Mouse (Mus musculus) hindbrain, embryonic 13.5 days (tissue): ENCODE measurements around the gene Hils1. TPM values are rescaled to one million over a fixed set of nuclear protein-coding genes. Genes with fewer than 3 reads are reported as not detected.
A peak's percentile ranks its signal among the peaks of the same experiment; 100 is the strongest.
"Not testable (repeated sequence)": the region's sequence is repeated elsewhere in the genome, so short reads cannot be mapped to it uniquely, and the experiment has no call there.

Experiments
- ATAC-seq: fragments of 200-750 bp; cut with Nextera tagmentation; 2 replicates; pipeline ENCODE4 v1.8.0; 2017; ENCODE audit warnings: moderate TSS enrichment; ENCODE audit not compliant: low FRiP score
- H3K27ac ChIP-seq: fragments of 300-500 bp; sonication (generic); 2 replicates; pipeline ENCODE4 v1.5.1; 2015; ENCODE audit warnings: inconsistent platforms, mild to moderate bottlenecking, moderate library complexity
- H3K27me3 ChIP-seq: fragments of 300-500 bp; sonication (generic); 2 replicates; pipeline ENCODE4 v1.6.1; 2015; ENCODE audit warnings: mild to moderate bottlenecking, inconsistent platforms
- H3K36me3 ChIP-seq: fragments of 300-500 bp; sonication (generic); 2 replicates; pipeline ENCODE4 v1.6.1; 2015; ENCODE audit warnings: mild to moderate bottlenecking, inconsistent platforms
- H3K4me1 ChIP-seq: fragments of 300-500 bp; sonication (generic); replicated peaks from 2 replicates; pipeline ENCODE4 v1.6.1; 2015; ENCODE audit warnings: inconsistent platforms
- H3K4me2 ChIP-seq: fragments of 300-500 bp; sonication (generic); 2 replicates; pipeline ENCODE4 v1.6.1; 2015; ENCODE audit warnings: inconsistent platforms, mild to moderate bottlenecking, moderate library complexity
- H3K4me3 ChIP-seq: fragments of 300-500 bp; sonication (generic); 2 replicates; pipeline ENCODE4 v1.5.1; 2015; ENCODE audit warnings: mild to moderate bottlenecking, inconsistent platforms
- H3K9ac ChIP-seq: fragments of 300-500 bp; sonication (generic); 2 replicates; pipeline ENCODE4 v1.6.1; 2015; ENCODE audit warnings: mild to moderate bottlenecking, inconsistent platforms
- H3K9me3 ChIP-seq: fragments of 300-500 bp; sonication (generic); 2 replicates; pipeline ENCODE4 v1.6.1; 2016; ENCODE audit warnings: inconsistent platforms
- WGBS: fragments of 180-500 bp; shearing (Covaris S2); methylation state at CpG from one replicate; pipeline ENCODE4 v1.1.7; 2015; 5-methylcytosine and 5-hydroxymethylcytosine counted together
- polyA plus RNA-seq: library from polyadenylated mRNA; unstranded; fragments of >200 nt; fragmentation: Nextera tagmentation; extraction: Ambion mirVana; gene quantifications from 2 replicates; pipeline ENCODE4 v1.2.1, GENCODE M21; 2015

The Hils1 gene
- polyA plus RNA-seq, 1 experiment from 2014 or later: not detected

DNA sequence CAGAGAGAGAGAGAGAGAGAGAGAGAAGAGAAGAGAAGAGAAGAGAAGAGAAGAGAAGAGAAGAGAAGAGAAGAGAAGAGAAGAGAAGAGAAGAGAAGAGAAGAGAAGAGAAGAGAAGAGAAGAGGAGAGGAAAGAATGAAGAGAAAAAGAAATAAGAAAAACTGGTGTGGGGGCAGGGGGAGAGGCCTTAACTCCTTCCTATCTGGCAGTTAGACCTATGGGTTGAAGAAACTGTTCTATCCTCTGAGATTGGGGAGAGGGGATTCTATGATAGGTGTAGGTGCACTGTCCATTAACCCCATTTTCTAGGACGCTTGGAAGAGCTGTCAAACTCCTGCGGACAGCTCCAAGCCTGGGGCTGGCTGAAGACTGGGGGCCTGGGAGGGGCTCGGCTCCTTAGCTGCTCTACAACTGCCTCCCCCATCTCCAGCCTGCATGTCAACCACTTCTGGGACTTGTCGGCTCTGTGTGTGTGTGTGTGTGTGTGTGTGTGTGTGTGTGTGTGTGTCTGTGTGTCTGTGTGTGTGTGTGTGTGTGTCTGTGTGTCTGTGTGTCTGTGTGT lies 43.5 kb downstream of the Hils1 start:
- Histone ChIP-seq H3K4me3 (peak overlapping the region; percentile 94), H3K4me2 (peak overlapping the region; percentile 92), H3K9ac (peak overlapping the region; percentile 99), H3K36me3 (peaks cover 20% of the 10 kb centered on the region), H3K4me1 (peaks cover 78% of the 10 kb centered on the region), H3K27ac (peak overlapping the region; percentile 98)
- H3K27me3 ChIP-seq, H3K9me3 ChIP-seq, ATAC-seq: not testable (repeated sequence)
- WGBS: 3% methylated on average over 3 of the region's 4 CpGs

DNA sequence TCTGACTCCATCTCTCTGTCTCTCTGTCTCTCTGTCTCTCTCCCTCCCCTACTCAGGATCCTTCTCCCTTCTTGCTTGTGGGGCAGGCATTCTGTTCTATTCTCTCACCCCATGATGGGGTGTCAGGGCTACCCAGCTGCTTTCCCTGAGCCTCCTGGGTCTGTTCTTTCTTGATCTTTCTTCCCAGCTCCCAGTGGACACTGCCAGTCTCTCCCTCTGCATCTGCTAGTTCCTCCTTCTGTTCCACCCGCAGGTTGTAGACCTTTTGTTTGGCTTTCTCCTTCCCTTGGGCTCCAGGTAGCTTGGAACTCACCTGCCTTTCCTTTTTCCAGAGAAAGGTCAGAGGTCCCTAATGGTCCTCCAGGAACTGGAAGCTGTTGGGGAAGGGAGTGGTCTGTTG lies 44.0 kb downstream of the Hils1 start:
- H3K36me3 ChIP-seq: peaks cover 23% of the 10 kb centered on the region
- H3K27me3 ChIP-seq: no peaks in the 10 kb centered on the region
- H3K27ac ChIP-seq: peak overlapping the region; percentile 74
- WGBS: 39% methylated on average over 1 of the region's 1 CpGs
- H3K4me1 ChIP-seq: peaks cover 78% of the 10 kb centered on the region
- H3K9me3 ChIP-seq: no peaks in the 10 kb centered on the region
- peak overlapping the region; percentile 94 for H3K4me3 ChIP-seq
- no peak for ATAC-seq
- H3K9ac ChIP-seq: peak overlapping the region; percentile 99
- H3K4me2 ChIP-seq: peak overlapping the region; percentile 92

GRCm38 (mm10) chr11:95012075-95012474 lies 44.7 kb downstream of the Hils1 start:
- Histone ChIP-seq H3K9me3 (no peaks in the 10 kb centered on the region), H3K9ac (peak overlapping the region; percentile 99), H3K4me1 (peaks cover 77% of the 10 kb centered on the region), H3K27ac (peak overlapping the region; percentile 74), H3K4me2 (peak overlapping the region; percentile 92), H3K36me3 (peaks cover 29% of the 10 kb centered on the region), H3K4me3 (peak overlapping the region; percentile 94), H3K27me3 (no peaks in the 10 kb centered on the region)
- ATAC-seq: no peak
- 50% methylated on average over 3 of the region's 3 CpGs for WGBS

GRCm38 (mm10) chr11:95012487-95012886 lies 45.1 kb downstream of the Hils1 start:
- peak overlapping the region; percentile 99 for H3K9ac ChIP-seq
- no peaks in the 10 kb centered on the region for H3K9me3 ChIP-seq
- H3K4me3 ChIP-seq: peak overlapping the region; percentile 94
- H3K4me1 ChIP-seq: peaks cover 77% of the 10 kb centered on the region
- 31% methylated on average over 3 of the region's 3 CpGs for WGBS
- H3K27ac ChIP-seq: peak overlapping the region; percentile 74
- H3K36me3 ChIP-seq: peaks cover 33% of the 10 kb centered on the region
- no peaks in the 10 kb centered on the region for H3K27me3 ChIP-seq
- peak overlapping the region; percentile 92 for H3K4me2 ChIP-seq
- no peak for ATAC-seq

DNA sequence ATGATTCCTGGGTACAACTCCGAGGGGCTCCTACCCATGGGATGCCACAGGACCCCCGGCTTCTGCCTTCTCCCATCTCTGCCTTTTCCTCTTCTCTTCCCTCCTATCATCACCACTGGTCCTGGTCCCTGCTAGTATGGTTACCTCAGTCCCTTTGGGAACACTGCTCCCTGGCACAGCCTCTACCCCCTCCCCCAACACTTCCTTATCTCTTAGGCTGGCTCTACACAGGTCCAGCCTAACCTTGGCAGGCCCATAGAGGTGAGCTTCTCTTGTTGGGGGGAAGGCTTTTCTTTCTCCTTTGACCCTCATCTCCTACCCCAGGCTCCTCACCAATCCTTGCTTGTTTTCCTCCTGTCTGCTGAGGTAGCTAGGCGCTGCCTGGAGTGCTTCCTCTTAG lies 48.1 kb downstream of the Hils1 start:
- no peak overlapping the region for H3K4me3 ChIP-seq
- H3K9me3 ChIP-seq: no peaks in the 10 kb centered on the region
- 71% methylated on average over 3 of the region's 3 CpGs for WGBS
- H3K4me2 ChIP-seq: no peak overlapping the region
- peak overlapping the region; percentile 49 for H3K9ac ChIP-seq
- H3K4me1 ChIP-seq: peaks cover 68% of the 10 kb centered on the region
- H3K36me3 ChIP-seq: peaks cover 61% of the 10 kb centered on the region
- no peak for ATAC-seq
- no peaks in the 10 kb centered on the region for H3K27me3 ChIP-seq
- H3K27ac ChIP-seq: no peak overlapping the region

Other genes with a start within 250 kb of the Hils1 start
- gene Cdc34b, start 225.8 kb upstream of the Hils1 start, polyA plus RNA-seq: 0.14 TPM in 1 of 2 replicates, not detected in the other
- not detected in 2 replicates for gene Tmem92, start 184.9 kb upstream of the Hils1 start, polyA plus RNA-seq
- 128 and 217 TPM in 2 replicates for gene Col1a1, start 31.4 kb upstream of the Hils1 start, polyA plus RNA-seq
- 0.23 and 0.52 TPM in 2 replicates for gene Sgca, start 8.7 kb downstream of the Hils1 start, polyA plus RNA-seq
- 16.9 and 17.3 TPM in 2 replicates for gene Ppp1r9b, start 23.4 kb downstream of the Hils1 start, polyA plus RNA-seq
- gene Samd14, start 42.3 kb downstream of the Hils1 start, polyA plus RNA-seq: 132 and 142 TPM in 2 replicates
- 24.2 and 25.5 TPM in 2 replicates for gene Pdk2, start 73.8 kb downstream of the Hils1 start, polyA plus RNA-seq
- gene Itga3, start 109.2 kb downstream of the Hils1 start, polyA plus RNA-seq: 10.3 and 11.4 TPM in 2 replicates
- gene Dlx3, start 152.5 kb downstream of the Hils1 start, polyA plus RNA-seq: 0.44 and 0.49 TPM in 2 replicates
- 0.17 TPM in 1 of 2 replicates, not detected in the other for gene Dlx4, start 178.7 kb downstream of the Hils1 start, polyA plus RNA-seq